Mouse (Mus musculus) kidney, postnatal 14 days (tissue): ENCODE measurements at regions not wholly inside any gene's neighbourhood (a gene's known extent, or its start where the extent isn't known, plus 50 kb on each side); places are given as distances from the start of the nearest gene placed in this dataset.

Experiments
- DNase-seq: peaks from one replicate; pipeline ENCODE4 v3.0.0; 2022; ENCODE audit warnings: mixed read lengths

DNA sequence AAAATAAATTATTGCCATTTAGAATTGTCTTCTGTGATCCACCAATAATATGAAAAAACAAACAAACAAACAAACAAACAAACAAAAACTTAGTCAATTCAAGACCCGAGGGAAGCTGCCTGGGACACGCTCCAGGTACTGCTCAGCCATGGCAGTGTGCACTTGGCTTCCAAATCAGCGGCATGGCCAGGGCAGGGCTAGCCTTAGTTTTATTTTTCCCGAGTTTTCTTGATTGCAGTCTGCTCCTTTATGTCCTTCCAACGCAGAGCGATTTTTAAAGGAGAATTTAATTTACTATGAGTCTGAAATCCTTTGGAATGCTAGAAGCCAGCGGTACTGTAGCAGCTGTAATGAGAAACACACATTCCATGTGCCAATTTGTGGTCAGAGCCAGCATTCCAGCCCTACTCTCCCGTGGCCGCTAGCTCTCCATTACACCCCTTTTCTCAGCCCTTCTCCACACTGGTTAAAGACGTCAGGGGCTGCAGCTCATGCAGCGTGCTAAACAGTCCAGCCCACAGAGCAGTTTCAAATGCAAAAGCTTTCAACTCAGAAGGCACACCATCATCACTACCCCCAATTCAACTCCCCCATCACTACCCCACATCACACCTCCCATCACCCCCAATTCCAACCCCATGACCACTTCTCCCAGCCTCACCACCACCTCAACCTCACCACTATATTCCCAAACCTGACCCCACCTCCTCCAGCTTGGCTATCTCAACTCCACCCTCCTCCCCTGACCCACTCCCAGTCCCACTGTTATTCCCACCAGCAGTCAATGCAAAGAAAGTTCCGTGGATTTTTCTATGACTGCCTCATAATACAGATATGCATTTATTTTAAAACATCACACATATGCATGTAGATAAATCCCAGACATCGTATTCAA lies 187.9 kb upstream of the Gas1 start:
- DNase-seq, result peak; percentile 53

DNA sequence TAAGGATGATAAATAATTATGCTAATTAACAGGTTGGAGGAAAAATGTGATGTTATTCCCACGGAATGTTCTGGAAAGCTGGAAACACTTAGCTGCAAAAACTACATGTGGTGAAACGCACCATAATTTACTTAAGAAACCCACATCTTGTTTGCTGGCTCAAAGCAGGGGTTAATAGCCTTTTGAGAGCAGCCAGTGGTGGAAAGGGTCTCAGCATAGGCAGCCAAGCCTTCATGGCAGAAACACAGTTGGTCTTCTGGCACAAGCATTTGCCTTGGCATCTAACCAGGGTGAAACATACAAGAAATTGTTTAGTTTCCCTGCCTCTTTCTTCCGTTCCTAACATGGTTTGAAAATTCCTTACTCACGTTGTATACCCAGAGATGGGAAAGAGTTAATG lies 192.1 kb upstream of the Gas1 start:
- DNase-seq, result no peak

DNA sequence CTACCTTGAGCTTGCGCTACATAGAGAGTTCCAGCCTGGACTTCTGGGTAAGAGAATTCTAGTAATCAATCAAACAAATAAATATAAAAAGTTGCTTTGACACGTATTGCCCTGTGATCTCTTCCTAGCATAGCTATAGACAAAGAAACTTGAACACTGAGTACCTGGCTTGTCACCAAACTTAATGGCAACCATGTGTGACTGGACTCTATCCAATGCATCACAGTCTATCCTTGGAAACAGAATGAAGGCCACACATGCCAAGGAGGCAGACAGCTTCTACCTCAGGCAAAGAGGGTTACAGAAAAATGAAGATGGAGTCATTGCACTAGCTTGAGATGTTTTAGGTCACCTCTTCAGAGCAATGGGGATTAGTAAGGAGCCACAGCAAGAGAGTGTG lies 194.5 kb upstream of the Gas1 start:
- DNase-seq, result no peak

DNA sequence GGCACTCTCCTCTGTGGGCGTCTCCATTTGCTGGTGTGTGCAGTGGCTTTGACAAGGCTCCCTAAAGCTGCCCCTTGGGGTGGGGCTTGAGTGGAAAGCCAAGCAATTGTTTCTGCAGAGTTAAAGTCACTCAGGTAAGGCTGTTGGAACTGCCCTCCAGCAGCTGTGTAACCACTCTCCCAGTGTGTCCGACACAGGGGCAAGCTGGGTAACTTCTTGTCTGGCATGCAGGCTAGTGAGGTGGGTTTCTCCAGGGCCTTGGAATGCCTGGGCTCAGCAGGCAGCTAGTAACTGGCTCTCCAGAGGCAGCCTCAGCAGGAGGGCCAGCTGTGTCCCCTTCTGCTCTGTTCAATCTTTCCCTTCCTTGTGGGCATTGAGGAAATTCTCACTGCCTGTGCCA lies 199.5 kb upstream of the Gas1 start:
- no peak for DNase-seq

DNA sequence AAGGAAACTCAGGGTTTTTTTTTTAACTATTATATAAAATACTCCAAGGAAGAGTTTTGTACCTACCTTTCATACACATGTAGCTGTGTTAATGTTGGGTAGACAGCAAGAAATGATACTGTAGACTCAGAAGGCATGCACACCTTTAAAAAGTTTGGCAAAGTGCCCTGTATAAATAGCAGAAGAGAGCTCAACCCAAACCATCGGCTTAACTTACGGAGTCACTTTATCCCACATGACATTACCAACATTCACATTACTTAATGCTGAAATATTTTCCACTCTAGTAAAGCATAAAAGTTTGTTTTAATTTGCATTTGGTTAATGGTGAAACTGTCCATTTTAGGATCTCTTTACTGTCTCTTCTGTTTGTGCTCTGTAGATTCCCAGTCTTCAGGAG lies 205.7 kb upstream of the Gas1 start:
- DNase-seq, result no peak

DNA sequence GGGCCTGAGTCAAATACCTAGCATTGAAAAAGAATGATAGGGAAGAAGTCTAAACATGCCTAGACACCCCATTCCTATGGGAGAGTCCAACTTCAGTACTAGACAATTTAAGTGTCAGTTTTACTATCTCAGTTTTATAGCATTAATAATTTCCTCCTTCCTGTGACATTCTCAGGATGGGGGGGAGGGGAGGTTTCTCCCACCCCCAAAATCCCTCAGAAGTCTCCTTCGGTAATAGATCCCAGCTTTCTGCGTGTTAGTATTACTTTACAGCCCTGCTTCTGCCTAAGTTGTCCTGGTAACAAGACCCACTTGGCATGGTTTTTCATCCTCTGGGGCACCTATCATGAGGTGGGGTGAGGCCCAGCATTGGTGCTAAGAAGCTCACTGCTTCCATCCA lies 202.9 kb upstream of the Dapk1 start:
- DNase-seq, result peak; percentile 26

DNA sequence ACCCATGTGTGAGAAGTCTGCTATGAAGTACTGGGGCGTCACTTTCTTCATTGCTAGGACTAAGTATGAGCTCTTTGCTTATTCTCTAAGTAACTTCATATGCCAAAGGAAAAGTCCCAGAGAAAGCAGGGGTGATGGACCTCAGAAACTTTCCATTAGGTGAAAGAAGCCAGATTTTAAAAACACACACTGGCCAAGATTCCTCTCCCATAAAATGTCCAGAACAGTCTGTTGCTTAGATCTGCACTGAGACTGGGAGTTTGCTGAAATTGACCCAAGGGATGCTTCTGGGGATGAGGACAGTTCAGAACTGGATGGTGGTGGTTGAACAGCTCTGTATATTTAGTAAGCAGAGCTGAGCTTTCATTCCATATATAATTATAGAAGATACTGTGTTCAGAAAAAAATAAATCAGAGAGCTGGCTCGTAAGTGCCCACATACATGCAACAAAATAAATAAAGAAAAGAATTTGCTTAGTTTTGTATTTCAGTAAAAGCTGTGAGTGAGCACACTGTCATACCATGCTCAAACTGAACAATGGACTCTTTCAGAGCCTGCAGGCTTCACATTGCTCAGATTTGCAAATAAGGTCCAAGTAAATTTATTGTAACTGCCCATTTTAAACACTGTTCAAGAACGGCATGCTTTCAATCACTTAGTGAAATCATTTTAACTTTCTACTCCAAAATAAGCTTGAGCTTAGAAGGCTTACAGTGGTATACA lies 200.8 kb upstream of the Dapk1 start:
- DNase-seq, result no peak

DNA sequence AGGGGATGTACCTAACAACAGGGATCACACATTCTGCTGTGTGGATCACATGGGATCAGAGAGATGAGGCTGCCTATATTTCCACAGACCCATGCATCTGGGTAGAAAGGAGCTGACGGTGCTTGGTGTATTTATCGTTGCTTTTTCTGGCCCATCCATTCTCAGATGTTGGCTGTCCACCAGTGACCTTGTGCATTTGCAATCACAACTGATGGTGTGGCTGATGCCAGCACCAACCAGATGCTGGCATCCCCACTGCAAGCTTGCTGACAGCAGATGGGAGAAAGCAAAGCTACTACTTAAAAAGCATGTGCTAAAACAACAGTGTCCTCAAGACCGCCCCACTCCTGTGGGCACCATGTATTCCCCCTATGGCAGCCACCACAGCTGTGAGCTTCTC lies 198.3 kb upstream of the Dapk1 start:
- no peak for DNase-seq

DNA sequence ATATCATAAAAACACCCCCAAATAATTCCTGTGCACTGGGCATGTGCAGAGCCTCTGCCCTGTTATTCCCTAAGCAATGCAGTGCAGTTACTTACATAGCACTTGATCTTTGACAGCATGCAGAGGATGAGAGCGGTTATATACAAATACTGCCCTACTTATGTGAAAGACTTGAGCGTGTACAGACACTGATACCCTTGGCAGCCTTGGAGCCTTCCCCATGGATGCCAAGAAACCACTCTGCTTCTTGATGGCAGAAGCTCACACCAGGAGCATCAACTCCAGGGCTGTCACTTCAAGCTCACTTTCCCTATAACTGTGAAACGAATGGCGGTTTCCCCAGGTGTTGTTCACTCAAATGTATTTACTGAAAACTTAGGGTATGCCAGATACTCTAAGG lies 194.4 kb upstream of the Dapk1 start:
- DNase-seq, result no peak

DNA sequence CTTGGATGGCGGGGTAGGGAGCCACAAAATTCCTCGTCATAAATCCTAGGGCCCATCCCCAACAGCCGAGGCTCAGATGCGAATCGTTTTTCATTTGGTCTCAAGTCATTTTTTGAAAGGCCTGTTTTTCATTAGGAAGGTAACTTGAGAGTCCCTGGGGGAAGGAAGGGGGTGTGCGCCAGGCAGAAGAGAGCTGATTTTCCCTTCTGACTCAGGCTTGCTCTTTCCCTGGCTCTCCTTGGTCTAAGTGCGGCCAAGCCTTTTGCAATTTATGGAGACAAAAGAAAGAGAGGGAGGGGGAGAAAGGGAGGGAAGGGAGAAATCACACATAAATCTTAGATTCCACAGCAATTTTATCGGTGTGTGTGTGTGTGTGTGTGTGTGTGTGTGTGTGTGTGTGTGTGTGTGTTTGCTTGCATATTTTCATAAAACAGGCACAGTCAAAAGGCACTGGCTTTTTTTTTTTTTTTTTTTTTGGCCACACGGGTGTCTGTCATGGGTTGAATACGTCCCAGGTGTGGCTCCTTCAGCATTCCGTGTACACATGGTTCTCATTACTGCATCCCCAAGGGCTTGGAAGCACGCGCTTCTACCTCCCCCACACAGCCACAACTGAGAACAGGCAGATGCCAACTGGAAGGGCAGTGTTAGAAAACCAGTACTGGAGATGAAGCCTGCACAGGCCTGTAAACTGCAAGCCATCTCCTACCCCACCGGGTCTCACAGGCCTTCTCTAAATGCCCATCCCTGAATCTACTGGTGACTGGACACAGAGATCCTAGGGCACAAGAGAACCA lies 191.8 kb upstream of the Dapk1 start:
- peak; percentile 38 for DNase-seq

DNA sequence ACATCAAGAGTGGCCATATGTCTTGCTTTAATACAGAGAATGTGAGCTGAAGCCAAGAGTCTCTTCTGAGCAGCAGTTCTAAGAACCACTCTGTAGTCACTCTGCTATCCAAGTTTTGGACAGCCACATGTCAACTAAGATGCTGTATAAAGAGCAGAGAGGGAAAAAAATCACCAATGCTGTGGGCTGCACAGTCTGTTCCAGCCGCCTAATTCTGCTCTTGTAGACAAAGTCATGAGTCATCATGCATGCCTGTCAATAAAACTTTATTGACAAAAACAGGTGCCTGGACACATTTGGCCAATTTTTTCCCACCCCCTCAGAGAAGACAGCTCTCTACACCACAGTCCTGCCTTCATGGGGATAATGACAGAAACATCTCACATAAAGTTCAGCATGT lies 185.7 kb upstream of the Dapk1 start:
- DNase-seq, result no peak

DNA sequence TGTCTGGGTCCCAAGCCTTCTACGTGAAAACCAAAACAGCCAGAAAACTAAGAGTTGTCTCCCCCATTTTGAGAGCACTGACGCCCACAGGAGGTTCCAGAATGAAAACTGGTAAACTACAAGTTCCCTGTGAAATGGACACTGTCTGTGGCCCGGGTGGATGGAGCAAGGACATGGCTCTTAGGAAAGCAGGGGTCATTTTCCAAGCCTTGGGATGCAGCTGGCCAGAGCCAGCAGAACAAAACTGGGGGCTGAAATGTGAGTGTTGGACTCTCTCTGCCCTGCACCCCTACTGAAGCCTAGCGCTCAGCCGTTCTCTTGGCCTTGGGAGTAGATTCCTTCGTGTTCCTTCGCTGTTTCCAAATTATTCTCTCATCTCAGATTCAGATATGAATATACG lies 184.7 kb upstream of the Dapk1 start:
- DNase-seq, result no peak

DNA sequence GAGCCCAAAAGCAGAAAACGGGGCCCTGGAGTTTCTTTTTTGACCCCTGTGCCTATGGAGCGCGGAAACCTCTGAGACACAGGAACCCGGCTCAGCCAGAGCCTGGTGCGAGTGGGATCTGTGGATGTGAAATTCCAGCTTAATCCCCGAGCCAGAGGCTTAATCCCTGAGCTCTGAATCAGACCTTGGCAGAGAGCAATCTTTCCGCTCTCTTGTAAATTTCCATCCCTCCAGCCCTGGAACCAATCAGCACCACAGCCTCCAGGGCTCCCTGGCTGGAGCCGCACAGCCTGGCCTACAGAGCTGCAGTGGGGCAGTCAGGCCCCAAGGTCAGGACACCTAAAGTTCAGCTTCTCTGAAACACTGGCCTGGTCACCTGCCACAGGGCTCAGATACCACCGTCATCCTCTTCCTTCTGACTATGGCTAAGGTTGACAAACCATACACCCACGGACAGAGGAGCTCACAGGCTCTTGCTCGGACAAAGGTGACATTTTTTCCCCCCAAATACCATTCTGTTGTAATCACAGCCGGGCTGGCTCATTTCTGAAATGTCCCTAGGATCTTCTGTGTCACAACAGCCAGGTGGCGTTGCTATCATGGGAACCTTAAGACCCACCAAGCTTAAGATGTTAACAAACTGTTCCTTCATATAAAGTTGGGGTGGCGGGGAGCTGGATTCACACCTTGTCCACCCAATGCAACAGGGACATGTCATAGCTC lies 184.2 kb upstream of the Dapk1 start:
- DNase-seq, result peak; percentile 53

DNA sequence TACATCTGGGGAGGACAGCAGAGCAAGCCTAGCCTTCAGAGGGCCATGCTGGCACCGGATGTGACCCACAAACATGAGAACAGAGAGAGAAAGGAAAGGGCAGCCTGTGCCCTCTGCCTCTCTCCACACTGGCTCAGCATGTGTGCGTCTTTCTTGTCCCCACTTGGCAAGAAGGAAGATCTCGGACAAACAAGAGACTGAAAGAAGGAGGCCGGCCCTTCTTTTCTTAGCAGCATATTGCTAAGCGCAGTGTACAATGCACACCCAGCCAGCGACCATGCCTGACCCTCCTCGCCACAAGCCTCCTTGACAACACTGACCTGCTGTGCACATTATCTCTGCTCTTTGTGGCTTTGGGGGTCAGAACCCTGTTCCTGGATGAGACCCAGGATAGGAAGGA lies 181.4 kb upstream of the Dapk1 start:
- no peak for DNase-seq

DNA sequence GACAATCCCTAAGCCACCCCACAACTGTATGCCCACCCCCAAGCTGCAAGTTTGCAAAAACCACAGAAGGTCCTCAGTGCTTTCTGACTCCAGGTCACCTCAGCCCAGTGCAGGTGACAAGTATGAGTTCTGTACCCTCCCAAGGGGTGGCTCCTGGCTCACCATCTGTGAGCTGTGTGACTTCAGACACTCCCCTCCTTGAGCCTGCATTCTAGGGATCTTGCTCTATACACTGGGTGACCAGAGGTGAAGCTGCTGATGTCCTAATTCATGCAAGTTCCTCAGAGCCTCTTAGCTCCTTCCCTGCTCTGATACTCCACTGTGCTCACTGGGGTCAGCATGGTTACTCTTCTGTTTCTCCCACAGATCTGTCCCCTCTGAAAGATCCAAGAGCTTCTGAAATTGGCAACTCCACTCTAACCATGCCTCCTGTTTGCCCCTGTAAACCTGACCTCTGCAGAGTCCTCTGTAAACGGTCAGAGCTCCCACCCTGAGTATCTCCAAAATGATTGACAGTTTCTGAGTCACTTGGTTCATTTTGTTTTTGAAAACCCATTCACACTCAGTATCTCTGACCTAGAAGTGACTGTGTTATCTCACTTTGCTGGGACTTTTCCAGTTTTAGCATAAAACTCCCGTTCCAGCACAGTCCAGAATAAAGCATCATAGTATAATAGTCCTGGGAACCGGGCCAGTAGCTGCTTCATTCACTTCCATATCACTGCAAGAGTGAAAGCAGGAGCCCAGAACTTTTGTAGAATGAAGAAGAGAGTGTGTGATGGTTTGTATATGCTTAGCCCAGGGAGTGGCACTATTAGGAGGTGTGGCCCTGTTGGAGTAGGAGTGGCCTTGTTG lies 180.7 kb upstream of the Dapk1 start:
- DNase-seq, result no peak

DNA sequence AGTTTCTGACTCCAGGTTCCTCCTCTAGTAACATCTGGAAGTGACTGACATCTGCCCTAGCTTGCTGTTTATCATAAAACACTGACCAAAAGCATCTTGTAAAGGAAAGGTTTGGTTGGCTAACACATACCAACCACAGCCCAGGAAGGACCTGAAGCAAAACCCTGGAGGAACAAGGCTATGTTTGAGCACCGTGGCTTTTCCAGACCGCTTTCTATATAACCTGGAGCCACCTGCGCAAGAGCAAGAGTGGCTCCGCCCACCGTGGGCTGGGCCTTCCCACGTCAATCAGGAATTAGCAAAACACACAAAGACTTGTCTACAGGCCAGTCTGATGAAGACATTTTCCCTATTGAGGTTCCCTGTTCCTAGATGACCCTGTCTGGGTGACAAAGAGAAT lies 177.5 kb upstream of the Dapk1 start:
- no peak for DNase-seq

DNA sequence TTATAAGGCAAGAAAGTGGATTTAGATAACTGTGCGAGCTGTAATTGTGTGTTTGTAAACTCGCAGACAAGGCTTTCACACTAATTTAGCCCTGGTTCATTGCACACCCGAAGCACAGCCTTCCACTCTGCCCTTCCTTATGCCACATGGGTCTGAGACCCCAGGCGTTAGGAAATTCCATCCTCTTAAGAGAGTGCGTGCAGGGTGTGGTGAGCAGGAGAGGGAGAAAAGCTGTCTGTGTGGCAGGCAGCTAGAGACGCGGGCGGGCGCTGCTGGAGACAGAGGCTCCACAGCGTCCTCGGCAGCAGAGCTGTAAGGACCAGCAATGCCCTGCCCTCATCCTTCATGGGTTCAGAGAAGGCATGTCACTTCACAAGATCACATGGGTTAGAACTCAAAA lies 176.6 kb upstream of the Dapk1 start:
- DNase-seq, result no peak

DNA sequence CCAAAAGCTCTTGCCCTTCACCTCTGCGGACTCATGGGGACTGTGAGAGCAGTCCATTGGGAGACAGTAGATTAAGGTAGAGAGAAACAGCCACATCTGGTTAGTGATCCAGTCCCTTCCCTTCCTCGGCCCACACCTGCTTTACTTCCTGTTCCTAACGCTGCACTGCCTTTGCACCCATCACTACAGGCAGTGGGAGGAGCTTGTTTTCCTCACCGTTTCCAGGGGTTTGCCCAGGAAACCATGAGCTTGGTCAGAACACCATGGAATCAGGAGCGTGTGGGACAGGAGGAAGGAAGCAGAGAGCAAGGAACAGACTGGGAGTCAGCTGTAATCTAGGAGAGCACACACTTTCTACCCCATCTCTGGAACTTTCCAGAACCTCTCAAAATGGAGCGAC lies 176.2 kb upstream of the Dapk1 start:
- no peak for DNase-seq

DNA sequence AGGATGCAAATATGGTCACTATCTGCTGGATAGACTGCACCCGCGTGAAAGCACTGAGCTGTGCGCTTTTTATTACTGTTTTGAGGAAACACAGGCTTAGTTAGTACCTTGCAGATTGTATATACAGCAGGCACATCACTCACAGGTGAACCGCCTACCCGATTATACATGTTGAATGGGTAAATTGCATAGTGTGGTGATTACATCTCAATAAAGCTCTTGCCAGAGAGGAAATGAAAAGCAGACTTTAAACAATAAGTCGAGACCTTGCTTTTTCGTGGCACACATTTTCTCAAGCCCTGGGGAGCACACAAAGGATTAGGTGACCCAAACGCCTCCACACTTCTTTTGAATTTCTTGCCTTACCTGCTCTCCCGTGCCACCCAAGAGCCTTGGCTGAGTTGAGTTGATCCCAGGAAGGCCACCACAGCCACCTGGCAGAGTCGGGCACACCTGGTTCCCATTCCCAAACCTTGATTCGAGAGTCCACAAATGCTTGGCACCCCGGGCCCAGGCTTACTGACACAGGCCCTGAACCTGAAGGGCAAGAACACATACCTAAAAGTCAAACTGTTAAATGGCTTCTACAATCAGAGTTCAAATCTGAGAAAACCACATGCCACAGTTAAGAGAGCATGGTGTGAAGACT lies 175.4 kb upstream of the Dapk1 start:
- DNase-seq, result no peak

DNA sequence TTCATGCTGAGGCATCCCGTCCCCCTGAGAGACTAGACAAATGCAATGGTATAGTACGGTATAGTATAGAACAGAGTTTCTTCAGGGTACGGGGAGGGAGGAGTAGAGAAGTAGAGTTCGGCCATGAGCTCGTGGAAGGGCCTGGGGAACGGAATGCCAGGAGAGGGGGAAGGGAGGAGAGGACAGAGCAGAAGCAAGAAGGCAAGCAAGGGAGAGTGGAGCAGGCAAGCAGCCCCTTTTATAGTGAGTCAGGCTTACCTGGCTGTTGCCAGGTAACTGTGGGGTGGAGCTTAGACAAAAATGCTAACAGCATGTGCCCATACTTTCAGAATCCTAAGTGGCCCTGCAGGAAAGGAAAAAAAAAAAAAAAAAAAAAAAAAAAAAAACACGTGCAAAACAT lies 174.7 kb upstream of the Dapk1 start:
- peak; percentile 34 for DNase-seq

DNA sequence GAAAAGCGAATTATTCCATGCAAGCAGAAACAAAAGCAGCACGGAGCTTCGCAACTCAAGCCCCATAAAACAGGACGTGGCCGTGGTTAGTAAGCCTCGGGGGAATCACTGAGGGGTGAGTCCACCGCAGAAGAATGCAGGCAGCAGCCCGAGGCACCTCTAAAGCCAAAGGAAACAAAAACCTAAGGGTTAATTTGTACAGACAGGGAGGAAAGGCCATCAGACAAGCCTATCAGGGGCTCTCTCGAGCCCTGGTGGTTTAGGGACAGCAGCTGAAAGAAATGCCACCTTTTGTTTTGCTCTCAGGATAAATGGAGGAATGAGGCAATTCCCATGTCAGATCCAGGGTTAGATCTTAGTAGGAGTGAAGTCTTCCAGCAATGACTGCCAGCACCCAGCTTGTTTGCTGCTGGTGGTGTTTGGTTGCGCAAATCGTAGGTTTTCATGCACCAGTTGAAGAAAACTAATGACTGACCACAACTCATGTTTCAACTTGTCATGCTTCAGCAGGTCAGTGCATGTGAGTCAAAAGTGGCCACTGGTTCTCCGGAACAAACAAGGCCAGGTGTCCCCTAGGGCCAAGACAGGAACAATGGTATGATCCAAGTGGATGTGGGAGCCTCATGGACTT lies 173.9 kb upstream of the Dapk1 start:
- DNase-seq, result peak; percentile 39
